Mouse (Mus musculus): Measurements from ENCODE around the gene R3hdm4.

R3hdm4 gene

DNA sequence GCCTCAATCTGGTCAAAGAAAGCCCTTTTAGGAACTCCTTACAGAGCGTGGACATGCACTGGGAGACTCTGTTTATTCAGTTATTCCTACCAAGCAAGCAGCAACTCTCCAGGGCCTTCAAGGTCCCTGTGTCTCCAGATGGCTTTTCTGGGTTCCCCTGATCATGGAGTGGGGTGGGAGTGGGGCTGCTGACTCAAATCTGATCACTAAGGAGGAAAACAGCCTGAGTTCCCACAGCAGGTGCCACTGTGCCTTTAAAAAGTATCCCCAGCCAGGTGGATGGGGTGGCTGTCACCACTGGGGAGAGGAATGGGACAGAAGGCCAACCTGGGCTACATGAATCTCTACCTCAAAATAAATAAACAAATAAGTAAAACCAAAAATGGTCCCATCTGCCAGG lies 22.0 kb upstream of the R3hdm4 start:
- DNase-seq (ENCODE audit: low read depth), result no peak

GRCm38 (mm10) chr10:79940749-79941148 lies 19.7 kb upstream of the R3hdm4 start:
- no peak for DNase-seq (ENCODE audit: low read depth)

DNA sequence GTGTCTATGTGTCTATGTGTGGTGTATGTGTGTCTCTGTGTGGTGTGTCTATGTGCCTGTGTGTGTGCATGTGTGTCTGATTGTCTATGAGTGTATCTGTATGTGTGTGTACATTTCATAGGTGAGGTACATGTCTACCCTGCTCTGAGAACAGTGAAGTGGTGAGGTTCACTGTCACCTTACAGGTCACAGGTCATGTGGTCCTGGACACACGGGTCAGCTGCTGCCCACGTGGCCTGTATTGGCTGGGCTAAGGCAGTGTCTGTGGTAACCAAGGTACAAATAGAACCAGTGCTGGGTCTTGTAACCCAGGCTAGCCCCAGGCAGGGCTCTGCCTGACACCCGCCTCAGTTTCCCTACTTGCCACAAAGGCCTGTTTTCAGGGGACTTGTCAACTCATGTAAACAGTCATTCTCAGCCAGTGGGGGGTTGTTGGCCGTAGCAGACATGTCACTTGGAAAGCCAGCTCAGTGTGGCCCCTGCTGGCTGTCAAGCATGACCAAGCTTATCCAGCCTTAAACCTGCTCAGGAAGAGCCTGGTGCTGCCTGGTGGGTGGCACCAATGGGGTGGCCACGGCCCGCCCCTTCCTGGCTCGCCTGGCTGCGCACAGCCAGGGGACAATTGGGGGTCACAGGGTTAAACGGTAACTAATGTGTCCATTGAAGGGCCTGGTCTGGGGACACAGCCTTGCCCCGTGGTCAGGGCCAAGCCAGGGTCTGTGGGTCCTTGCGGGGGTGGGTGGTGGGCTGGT lies 16.9 kb upstream of the R3hdm4 start:
- no peak for DNase-seq (ENCODE audit: low read depth)

- no peak for DNase-seq (ENCODE audit: low read depth)
Observed at GRCm38 (mm10) chr10:79936911-79937441, 16.0 kb upstream of the R3hdm4 start.

GRCm38 (mm10) chr10:79936284-79936910 lies 15.4 kb upstream of the R3hdm4 start:
- DNase-seq (ENCODE audit: low read depth), result no peak

DNA sequence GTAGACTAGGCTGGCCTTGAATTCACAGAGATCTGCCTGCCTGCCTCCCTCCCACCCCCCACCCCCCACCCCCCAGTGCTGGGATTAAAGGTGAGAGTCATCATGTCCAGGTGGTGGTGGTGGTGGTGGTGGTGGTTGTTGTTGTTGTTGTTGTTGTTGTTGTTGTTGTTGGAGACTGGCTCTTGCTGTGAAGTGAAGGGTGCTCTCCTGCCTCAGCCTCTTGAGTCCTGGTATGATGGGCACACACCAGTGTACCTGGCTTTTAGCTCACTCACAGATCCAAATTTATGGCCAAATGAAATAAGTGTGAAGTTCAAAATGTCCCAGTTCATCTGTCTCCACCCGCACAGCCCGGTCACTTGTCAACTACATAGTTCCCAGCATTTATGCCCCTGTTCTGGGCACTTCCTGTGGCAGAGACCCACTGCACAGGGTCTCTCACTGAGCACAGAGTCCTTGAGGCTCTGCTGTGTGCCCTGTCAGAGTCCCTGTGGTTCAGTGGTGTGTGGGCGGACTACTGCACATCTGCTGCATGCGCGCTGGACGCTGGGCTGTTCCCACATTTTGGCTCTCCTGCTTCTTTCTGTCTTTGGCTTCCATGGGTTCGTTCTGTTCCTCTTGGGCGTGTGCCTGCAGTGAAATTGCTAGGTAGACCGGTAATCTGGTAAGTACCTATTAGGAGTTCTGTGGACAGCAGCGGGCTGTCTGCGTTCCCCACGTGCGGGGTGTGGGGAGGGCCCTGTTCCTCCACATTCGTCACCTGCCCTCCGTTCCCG lies 14.0 kb upstream of the R3hdm4 start:
- no peak for DNase-seq (ENCODE audit: low read depth)

DNA sequence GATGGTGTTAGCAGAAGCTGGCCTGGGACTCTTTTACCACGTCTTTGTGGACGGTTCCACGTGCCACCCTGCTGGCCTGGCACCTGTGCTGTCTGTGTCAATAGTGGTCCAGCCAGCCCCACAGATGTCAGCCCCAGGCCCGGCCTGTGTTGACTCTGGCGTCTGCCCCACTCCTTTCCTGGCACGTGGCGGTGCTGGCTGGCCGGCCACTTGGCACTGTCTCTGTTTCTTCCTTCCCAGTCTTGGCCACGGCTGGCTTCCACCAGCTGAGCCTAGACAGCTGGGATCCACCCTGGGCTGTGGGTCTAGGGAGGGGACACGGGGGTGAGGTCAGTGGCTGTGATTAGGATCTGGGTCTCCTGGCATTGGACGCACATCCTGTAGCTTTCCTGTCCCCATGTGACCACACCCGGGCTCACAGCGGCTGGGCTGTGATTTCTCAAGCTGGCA lies 13.3 kb upstream of the R3hdm4 start:
- no peak for DNase-seq (ENCODE audit: low read depth)

DNA sequence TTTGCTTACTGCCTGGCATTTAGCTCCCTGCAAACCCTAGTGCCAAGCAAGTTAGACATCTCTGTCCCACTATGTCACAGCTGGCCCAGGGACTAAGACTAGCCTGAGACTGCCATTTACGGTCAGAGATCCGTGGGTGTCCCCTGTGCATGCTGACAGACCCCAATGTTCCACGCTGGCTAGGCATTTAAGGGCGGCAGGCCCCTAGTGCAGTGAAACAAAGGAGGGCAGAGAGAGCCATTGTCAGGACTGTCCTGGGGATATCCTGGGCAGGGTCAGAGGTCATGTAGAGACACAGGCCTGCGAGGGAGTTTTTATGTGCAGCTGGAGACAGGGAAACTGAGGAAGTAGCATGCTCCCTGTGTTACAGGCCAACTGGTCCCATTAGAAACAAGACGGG lies 12.9 kb upstream of the R3hdm4 start:
- no peak for DNase-seq (ENCODE audit: low read depth)

DNA sequence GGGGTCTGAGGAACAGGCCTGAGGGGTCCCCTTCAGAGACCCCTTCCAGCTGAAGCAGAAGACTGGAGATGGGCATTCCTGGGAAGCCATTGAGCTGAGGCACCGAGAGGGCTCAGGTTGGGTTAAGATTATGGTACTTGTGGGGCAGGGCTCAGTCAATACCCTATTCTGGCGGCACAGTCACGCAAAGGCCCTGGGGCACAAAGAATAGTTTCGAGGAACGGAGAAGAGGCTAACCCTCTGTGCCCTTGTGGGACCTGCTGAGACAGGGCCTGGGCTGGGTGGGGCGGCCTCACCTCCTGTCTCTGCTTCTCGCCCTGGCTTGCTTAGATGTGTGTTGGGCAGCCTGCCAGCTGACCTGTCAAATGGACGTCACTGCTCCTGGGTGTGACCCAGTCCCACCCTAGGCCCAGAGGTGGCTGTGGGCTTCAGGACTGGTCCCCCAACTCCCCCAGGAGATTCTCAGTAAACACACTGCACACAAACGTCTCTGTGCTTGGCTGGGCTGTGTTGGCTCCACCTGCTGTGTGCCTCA lies 12.2 kb upstream of the R3hdm4 start:
- no peak for DNase-seq (ENCODE audit: low read depth)

DNA sequence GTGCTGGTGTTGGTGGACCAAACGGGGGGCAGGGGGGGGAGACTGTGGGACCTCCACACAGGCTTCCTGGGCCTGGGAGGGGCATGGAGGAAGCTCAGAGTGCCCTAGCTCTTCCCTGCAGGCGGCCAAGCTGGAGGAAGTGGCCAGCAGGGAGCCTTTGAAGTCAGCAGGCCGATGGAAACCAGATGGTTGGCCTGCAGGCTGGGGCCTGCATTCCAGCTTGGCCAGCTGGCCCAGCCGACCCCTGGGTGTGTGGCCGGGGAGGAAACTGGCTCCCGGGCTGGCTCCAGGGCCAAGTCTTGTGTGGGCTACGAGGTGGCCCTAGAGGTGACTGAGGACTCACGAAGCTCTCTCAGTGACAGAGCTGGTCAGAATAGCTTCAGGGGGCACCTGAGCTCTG lies 11.7 kb upstream of the R3hdm4 start:
- no peak for DNase-seq (ENCODE audit: low read depth)

- no peak for DNase-seq (ENCODE audit: low read depth)
Observed at GRCm38 (mm10) chr10:79931797-79932196, 10.8 kb upstream of the R3hdm4 start.

GRCm38 (mm10) chr10:79930826-79931186 lies 9.8 kb upstream of the R3hdm4 start:
- DNase-seq (ENCODE audit: low read depth), result no peak

DNA sequence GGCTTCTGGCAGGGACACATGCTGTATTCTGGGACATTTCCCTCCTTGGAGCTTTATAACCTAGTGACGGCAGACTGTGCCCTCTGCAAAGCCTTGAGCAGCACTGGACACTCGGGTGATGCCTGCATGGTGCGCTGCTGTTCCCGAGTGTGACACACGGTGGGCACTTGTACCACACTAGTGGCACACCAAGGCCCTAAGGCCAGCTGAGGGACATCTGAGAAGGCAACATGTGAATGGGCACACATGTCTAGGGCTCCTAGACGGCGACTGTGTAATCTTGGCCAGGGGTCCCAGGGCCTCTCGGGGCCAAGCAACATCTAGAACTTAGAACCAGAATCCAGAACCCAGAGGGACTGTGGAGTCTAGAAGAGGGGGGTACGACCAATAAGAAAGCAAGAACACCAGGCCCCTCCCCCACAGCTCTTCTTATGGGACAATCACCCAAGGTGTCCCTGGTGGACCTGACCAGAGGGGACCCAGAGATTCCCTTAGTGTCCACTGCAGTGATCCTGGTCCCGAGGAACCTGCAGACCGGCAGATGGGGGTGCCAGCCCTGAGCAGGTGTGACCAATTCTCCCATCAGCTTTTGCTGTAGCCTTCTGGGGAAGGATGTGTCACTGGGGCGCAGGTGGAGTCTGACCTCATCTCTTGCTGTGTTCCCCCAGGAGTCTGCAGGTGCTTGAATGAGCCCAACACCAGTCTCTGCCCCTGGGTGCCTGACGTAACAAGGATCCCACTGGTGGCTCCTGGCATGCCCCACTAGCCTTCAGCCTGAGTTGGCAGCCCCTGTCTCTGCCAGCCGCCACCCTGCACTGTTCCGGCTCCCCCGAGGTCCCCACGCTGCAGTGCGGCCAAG lies 9.2 kb upstream of the R3hdm4 start:
- DNase-seq (ENCODE audit: low read depth), result no peak

- DNase-seq (ENCODE audit: low read depth), result no peak
Observed at GRCm38 (mm10) chr10:79928907-79929701, 8.1 kb upstream of the R3hdm4 start.

DNA sequence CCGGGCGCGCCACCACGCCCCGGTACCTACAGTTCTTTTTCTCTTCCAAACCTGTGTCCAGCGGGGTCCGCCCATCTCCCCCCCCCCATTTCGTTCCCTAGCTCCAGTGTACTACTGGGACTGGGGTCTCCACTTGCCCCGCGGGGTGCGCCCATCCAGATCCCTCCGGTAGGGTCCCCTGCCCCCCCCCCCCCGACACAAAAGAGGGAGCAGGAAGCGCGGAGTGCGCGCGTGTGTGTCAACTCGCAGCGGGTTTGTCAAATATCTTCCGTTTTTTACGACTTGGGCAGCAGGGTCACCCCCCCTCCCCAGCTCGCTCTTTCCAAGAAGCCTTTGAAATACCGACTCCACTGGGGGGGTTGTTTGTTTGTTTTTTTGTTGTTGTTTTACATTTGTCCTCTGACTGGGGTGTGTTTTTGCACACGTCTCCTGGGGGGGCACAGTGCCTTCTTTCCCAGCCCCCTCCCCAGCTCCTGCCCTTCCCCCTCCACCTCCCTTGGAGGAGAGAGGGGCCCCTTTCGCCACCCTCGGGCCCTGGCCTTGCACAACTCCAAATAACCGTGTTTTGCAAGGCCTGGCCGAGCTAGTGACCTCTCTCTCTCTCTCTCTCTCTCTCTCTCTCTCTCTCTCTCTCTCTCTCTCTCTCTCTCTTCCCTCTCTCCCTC lies 7.2 kb upstream of the R3hdm4 start:
- DNase-seq (ENCODE audit: low read depth), result no peak

DNA sequence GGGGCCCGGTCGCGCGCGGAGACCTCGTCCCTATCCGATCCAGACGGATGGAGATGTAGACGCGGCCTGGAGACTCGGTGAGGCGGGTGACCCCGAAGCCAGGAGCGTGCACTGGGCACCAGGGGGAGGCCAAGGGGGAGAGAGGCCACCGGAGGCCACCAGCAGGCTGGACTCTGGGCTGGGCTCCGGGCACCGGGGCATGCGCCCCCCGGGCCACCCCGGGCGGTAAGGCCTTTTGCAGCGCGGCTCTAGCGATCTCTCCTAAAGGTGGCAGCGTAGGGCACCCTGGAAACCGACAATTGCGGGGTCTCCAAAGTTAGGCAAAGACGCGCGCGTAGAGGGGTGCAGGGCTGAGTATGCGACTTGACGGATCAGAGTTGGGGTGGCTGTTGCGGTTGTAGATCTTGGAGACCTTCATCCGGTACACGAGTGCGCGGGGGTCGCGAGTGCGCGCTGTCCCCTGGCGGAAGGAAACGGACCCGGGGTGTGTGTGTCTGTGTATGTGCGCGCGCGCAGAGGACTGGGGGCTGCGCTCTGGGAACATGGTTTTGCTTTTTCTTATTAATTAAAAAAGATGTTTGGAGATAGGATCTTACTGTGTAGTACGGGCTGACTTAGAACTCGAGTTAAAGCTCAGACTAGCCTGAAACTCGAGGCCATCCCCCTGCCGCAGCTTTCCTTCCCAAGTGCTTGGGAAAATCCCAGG lies 6.5 kb upstream of the R3hdm4 start:
- no peak for DNase-seq (ENCODE audit: low read depth)

DNA sequence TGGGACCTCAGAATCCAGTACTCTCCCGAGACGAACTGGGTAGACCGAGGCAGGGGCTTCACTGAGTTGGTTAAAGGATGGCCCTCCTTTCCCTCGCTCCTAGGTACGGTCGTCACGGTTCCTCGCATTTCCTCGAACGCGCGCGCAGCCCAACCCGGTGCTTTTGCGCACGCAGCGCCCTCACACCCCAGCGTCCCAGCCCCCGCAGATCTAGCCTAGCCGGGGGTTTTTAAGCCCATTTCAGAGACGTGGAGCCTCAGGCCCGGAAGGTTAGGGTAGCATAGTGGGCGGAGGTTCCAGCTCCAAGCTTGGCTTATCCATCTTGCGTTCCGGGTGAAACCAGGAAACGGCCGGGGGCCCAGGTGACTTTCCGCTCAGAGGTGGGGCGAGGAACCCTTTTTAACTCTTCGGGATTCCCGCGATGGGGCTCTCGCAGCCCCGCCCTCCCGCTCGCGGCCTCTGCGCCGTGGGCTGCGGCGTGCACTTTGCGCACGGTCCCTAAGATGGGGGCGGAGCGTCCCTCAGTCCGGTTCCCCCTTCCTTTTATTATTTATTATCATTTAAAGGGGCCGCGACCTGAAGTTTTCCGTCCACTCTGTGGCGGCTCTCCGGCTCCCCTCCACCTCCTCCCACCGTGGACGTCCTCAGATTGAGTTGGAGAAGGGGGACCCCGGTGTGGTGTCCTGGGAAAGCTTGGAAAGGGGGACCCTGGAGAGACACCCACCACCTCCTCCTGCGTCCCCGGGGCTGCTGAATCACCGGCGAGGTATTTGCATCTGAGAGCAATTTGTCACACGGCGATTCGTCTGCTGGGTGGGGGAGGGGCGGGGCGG lies 5.7 kb upstream of the R3hdm4 start, which contains the start of gene Arid3a:
Gene Arid3a, plus strand, starts transcription at position 553 of the 833 bp plus-strand sequence.
- DNase-seq (ENCODE audit: low read depth), result peak; percentile 84

- DNase-seq (ENCODE audit: low read depth), result no peak
Observed at GRCm38 (mm10) chr10:79925785-79926490, 4.9 kb upstream of the R3hdm4 start.
